Mouse (Mus musculus) heart, embryonic 14.5 days (tissue): ENCODE results near the gene Art4. TPM values are rescaled to one million over a fixed set of nuclear protein-coding genes. Genes with fewer than 3 reads are reported as not detected.

Source experiments
- ATAC-seq: fragments of 200-750 bp; cut with Nextera tagmentation; 2 replicates; pipeline ENCODE4 v1.8.0; 2017; ENCODE audit warnings: low read depth, moderate TSS enrichment; ENCODE audit not compliant: insufficient number of reproducible peaks, insufficient read depth, low FRiP score
- H3K27ac ChIP-seq, 2 experiments: fragments of 200-500 bp in 1 of 2; fragments of 300-500 bp in 1 of 2; sonication (generic) in 1 of 2; replicated peaks in 1 of 2; 2 replicates each; pipeline ENCODE4 v1.5.1; 2012 to 2014; ENCODE audit warnings: low read depth in 2 of 2, low read length in 2 of 2, control low read depth in 1 of 2, mild to moderate bottlenecking in 1 of 2, mixed read lengths in 1 of 2; ENCODE audit not compliant: control insufficient read depth in 1 of 2, insufficient read depth in 1 of 2
- H3K27me3 ChIP-seq: fragments of 300-500 bp; sonication (generic); 2 replicates; pipeline ENCODE4 v1.6.1; 2014; ENCODE audit warnings: mild to moderate bottlenecking, low read length, control low read depth; ENCODE audit not compliant: control insufficient read depth, insufficient read depth
- H3K36me3 ChIP-seq: fragments of 300-500 bp; sonication (generic); 2 replicates; pipeline ENCODE4 v1.6.1; 2014; ENCODE audit warnings: mild to moderate bottlenecking, control low read depth, low read length, mixed read lengths; ENCODE audit not compliant: control insufficient read depth, insufficient read depth
- H3K4me1 ChIP-seq, 2 experiments: fragments of 200-500 bp in 1 of 2; fragments of 300-500 bp in 1 of 2; sonication (generic) in 1 of 2; 2 replicates each; pipeline ENCODE4 v1.6.1; 2012 to 2014; ENCODE audit warnings: low read length in 2 of 2, control low read depth in 1 of 2, mixed read lengths in 1 of 2; ENCODE audit not compliant: control insufficient read depth in 2 of 2, insufficient read depth in 2 of 2
- H3K4me2 ChIP-seq: fragments of 300-500 bp; sonication (generic); 2 replicates; pipeline ENCODE4 v1.6.1; 2014; ENCODE audit warnings: mild to moderate bottlenecking, low read length
- H3K4me3 ChIP-seq, 2 experiments: fragments of 200-500 bp in 1 of 2; fragments of 300-500 bp in 1 of 2; sonication (generic) in 1 of 2; 2 replicates each; pipeline ENCODE4 v1.5.1; 2012 to 2014; ENCODE audit warnings: low read length in 2 of 2, mild to moderate bottlenecking in 2 of 2, control low read depth in 1 of 2, low read depth in 1 of 2, moderate library complexity in 1 of 2; ENCODE audit not compliant: control insufficient read depth in 1 of 2, insufficient read depth in 1 of 2
- H3K9ac ChIP-seq: fragments of 300-500 bp; sonication (generic); 2 replicates; pipeline ENCODE4 v1.6.1; 2014; ENCODE audit warnings: mild to moderate bottlenecking, low read length
- H3K9me3 ChIP-seq: fragments of 300-500 bp; sonication (generic); 2 replicates; pipeline ENCODE4 v1.6.1; 2016; ENCODE audit warnings: low read length, control low read depth; ENCODE audit not compliant: control insufficient read depth
- whole genome bisulfite sequencing: fragments of 180-500 bp; shearing (Covaris S2); extraction: QIAGEN DNeasy Blood & Tissue Kit; methylation state at CpG from one replicate; pipeline ENCODE4 v1.1.7; 2014; 5-methylcytosine and 5-hydroxymethylcytosine counted together
- polyA plus RNA-seq: library from polyadenylated mRNA; unstranded; fragments of >200 nt; fragmentation: Nextera tagmentation; extraction: Ambion mirVana; gene quantifications from 2 replicates; pipeline ENCODE4 v1.2.1, GENCODE M21; 2014

Art4 gene
- polyA plus RNA-seq, 1 experiment from 2014 or later: 11.2 TPM

GRCm38 (mm10) chr6:136813117-136813516 is 44.4 kb downstream of the Art4 start:
- Histone ChIP-seq H3K27me3 (no peaks in the 10 kb centered on the region), H3K9ac (no peak overlapping the region), H3K4me3 (no peak overlapping the region), H3K4me2 (no peak overlapping the region), H3K27ac (no peak overlapping the region), H3K4me1 (peaks cover 7 to 10% of the 10 kb centered on the region in 2 experiments; a peak in 3 of 4 replicates), H3K36me3 (peaks cover 64% of the 10 kb centered on the region), H3K9me3 (no peaks in the 10 kb centered on the region)
- WGBS: 33% methylated on average over 4 of the region's 4 CpGs
- no peak for ATAC-seq

GRCm38 (mm10) chr6:136811196-136811595 is 46.3 kb downstream of the Art4 start:
- 86% methylated on average over 10 of the region's 10 CpGs for WGBS

GRCm38 (mm10) chr6:136809673-136810072 is 47.9 kb downstream of the Art4 start:
- Histone ChIP-seq H3K9me3 (no peaks in the 10 kb centered on the region), H3K36me3 (peaks cover 30% of the 10 kb centered on the region), H3K27me3 (no peaks in the 10 kb centered on the region), H3K9ac (no peak overlapping the region; the same call in 1 of the 2 replicates), H3K4me2 (peak overlapping the region; percentile 91), H3K4me1 (peaks cover 7 to 14% of the 10 kb centered on the region in 2 experiments), H3K4me3 (peak overlapping the region; percentile 6 to 77; a peak in 3 of 4 replicates), H3K27ac (no peak overlapping the region)
- ATAC-seq: no peak
- 66% methylated on average over 13 of the region's 13 CpGs for WGBS

More at GRCm38 (mm10) chr6:136811196-136811595, 46.3 kb downstream of the Art4 start:
- no peak for ATAC-seq
- no peaks in the 10 kb centered on the region for H3K27me3 ChIP-seq
- H3K4me1 ChIP-seq: peaks cover 7 to 10% of the 10 kb centered on the region in 2 experiments; a peak in 3 of 4 replicates
- H3K9ac ChIP-seq: no peak overlapping the region
- no peak overlapping the region for H3K4me2 ChIP-seq
- peaks cover 44% of the 10 kb centered on the region for H3K36me3 ChIP-seq
- no peak overlapping the region for H3K27ac ChIP-seq
- no peaks in the 10 kb centered on the region for H3K9me3 ChIP-seq
- no peak overlapping the region for H3K4me3 ChIP-seq

GRCm38 (mm10) chr6:136809077-136809476 is 48.5 kb downstream of the Art4 start:
- WGBS: 23% methylated on average over 14 of the region's 14 CpGs
- peaks cover 7 to 14% of the 10 kb centered on the region in 2 experiments for H3K4me1 ChIP-seq
- no peak for ATAC-seq
- H3K36me3 ChIP-seq: peaks cover 24% of the 10 kb centered on the region
- H3K4me3 ChIP-seq: peak overlapping the region; percentile 77 to 90
- H3K27ac ChIP-seq: no peak overlapping the region
- no peaks in the 10 kb centered on the region for H3K9me3 ChIP-seq
- peak overlapping the region; percentile 91 for H3K4me2 ChIP-seq
- H3K9ac ChIP-seq: peak overlapping the region; percentile 78
- H3K27me3 ChIP-seq: no peaks in the 10 kb centered on the region

GRCm38 (mm10) chr6:136808631-136809046 is 48.9 kb downstream of the Art4 start:
- peak overlapping the region in 1 of 2 experiments; percentile 33; a peak in 1 of 4 replicates for H3K27ac ChIP-seq
- under 1% methylated on average over 28 of the region's 28 CpGs for WGBS
- H3K4me1 ChIP-seq: peaks cover 7 to 14% of the 10 kb centered on the region in 2 experiments
- no peaks in the 10 kb centered on the region for H3K27me3 ChIP-seq
- H3K36me3 ChIP-seq: peaks cover 20% of the 10 kb centered on the region
- peak overlapping the region; percentile 77 to 90 for H3K4me3 ChIP-seq
- H3K4me2 ChIP-seq: peak overlapping the region; percentile 91
- peak; percentile 5; the same call in 1 of the 2 replicates for ATAC-seq
- peak overlapping the region; percentile 78 for H3K9ac ChIP-seq
- H3K9me3 ChIP-seq: no peaks in the 10 kb centered on the region

GRCm38 (mm10) chr6:136808014-136808417 is 49.5 kb downstream of the Art4 start, which contains the start of gene H2afj:
H2afj (plus strand) TSS chr6:136808244.
- H3K4me2 ChIP-seq: peak within 1 kb of the TSS; percentile 91
- peak; percentile 88 for ATAC-seq
- no peaks in the 10 kb centered on the region for H3K9me3 ChIP-seq
- H3K9ac ChIP-seq: peak within 1 kb of the TSS; percentile 78
- peaks cover 7 to 18% of the 10 kb centered on the region in 2 experiments for H3K4me1 ChIP-seq
- peaks cover 13% of the 10 kb centered on the region for H3K36me3 ChIP-seq
- H3K27ac ChIP-seq: peak within 1 kb of the TSS; percentile 52 to 71; a peak in 3 of 4 replicates
- H3K27me3 ChIP-seq: no peaks in the 10 kb centered on the region
- peak within 1 kb of the TSS; percentile 77 to 90 for H3K4me3 ChIP-seq
- WGBS: under 1% methylated on average over 34 of the region's 34 CpGs

- peak overlapping the region; percentile 67 for H3K9ac ChIP-seq
- WGBS: 24% methylated on average over 18 of the region's 18 CpGs
- H3K4me1 ChIP-seq: peaks cover 7 to 21% of the 10 kb centered on the region in 2 experiments
- H3K9me3 ChIP-seq: no peaks in the 10 kb centered on the region
- peak overlapping the region; percentile 91 for H3K4me2 ChIP-seq
- peaks cover 8% of the 10 kb centered on the region for H3K36me3 ChIP-seq
- peak overlapping the region; percentile 52 to 71; a peak in 3 of 4 replicates for H3K27ac ChIP-seq
- no peak for ATAC-seq
- H3K4me3 ChIP-seq: peak overlapping the region; percentile 37 to 77
- no peaks in the 10 kb centered on the region for H3K27me3 ChIP-seq
Observed at GRCm38 (mm10) chr6:136807395-136808013, 50.0 kb downstream of the Art4 start.
